Mouse (Mus musculus) mouse trophoblast stem cell (cell line): ENCODE data around the gene Apopt1.

ENCODE experiments used
- in situ Hi-C, 2 experiments: fragments of 300-500 bp; cut with MseI, MboI; formaldehyde crosslinking; loops; 2 replicates in 1 of 2; 3 replicates in 1 of 2; pipeline ENCODE4 v1.15.1; 2025

Gene Apopt1

DNA sequence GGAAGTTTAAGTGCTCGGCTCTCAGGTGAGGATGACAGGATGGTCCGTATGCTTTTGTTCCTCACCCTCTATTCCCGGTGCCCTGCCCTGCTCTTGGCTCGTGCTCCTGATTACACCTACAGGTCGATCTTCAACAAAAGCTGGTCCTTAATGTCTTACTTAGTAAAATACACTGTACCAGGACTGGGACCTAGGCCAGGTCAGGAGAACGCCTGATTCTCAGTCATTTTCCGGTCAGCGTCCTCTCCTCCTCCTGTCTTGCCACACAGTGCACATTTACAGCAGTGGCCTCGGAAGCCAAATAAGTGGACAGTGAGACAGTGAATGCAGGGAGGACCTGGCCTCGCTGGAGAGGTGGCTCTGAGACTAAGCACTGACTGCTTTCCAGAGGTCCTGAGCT lies 57.6 kb downstream of the Apopt1 start:
- in situ Hi-C loops, result no loop called here

GRCm38 (mm10) chr12:111774156-111774555 lies 61.1 kb downstream of the Apopt1 start:
- in situ Hi-C loops, result no loop called here

- in situ Hi-C loops, result no loop called here
These were observed 61.8 kb downstream of the Apopt1 start for GRCm38 (mm10) chr12:111774845-111775244.

DNA sequence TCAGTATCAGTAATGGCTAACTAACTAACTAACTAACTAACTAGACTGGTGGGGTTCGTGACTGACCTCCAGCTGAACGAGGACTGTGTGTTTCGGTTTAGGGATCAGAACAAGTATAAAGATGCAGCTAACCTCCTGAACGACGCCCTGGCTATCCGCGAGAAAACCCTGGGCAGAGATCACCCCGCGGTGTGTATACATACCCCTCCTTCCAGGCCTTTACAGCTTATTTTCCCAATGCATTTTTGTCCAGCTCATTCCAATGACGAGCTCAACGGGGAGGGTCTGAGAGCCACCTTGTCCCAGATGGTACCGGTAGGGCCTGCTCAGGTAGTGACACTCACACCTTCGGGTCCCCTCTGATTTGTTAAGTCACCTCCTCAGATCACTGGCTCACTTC lies 64.9 kb downstream of the Apopt1 start:
- in situ Hi-C loops, result no loop called here

DNA sequence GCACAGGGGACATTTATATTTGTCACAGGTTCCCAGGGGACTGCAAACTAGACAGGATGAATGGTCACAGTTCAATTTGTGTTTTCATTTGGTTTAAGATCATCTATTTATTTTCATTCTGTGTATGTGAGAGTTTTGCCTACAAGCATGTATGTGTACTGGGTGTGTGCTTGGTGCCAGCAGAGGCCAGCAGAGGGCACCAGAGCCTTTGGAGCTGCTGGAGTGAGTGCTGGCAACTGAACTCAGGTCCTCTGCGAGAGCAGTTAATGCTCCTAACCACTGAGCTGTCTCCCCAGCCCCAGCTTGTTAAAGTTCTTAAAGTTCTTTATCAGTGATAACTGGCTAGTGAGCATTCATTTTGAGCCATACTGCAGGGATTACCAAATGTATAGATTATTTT lies 66.5 kb downstream of the Apopt1 start:
- in situ Hi-C loops, result no loop called here

GRCm38 (mm10) chr12:111785174-111785573 lies 72.1 kb downstream of the Apopt1 start:
- in situ Hi-C loops, result no loop called here

- in situ Hi-C loops, result no loop called here
These were observed 74.0 kb downstream of the Apopt1 start for GRCm38 (mm10) chr12:111787015-111787414.

GRCm38 (mm10) chr12:111790090-111790489 lies 77.0 kb downstream of the Apopt1 start:
- in situ Hi-C loops, result no loop called here

GRCm38 (mm10) chr12:111790631-111791030 lies 77.6 kb downstream of the Apopt1 start:
- in situ Hi-C loops, result no loop called here

GRCm38 (mm10) chr12:111791474-111792104 lies 78.5 kb downstream of the Apopt1 start:
- in situ Hi-C loops, result no loop called here

DNA sequence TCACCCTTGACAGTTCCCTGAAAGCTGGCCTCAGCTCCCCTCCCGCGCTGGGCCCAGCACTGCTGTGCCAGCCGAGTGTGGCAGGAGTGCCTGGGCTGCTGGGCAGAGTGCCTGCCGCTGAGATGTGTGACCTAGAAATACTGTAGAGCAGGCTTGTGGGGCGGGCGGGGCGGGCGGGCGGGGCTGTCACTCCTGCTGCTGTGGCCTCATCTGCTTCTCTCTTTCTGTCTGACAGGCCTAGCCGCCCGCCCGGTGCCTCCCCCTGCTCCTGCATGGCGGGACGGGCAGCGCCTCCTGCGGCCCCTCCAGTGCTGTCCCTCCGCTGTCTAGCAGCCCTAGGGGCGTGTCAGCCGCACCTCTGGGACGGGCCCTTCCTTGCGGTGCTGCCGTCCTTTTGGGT lies 81.0 kb downstream of the Apopt1 start:
- in situ Hi-C loops, result no loop called here

GRCm38 (mm10) chr12:111794526-111795179 lies 81.6 kb downstream of the Apopt1 start:
- in situ Hi-C loops, result no loop called here

DNA sequence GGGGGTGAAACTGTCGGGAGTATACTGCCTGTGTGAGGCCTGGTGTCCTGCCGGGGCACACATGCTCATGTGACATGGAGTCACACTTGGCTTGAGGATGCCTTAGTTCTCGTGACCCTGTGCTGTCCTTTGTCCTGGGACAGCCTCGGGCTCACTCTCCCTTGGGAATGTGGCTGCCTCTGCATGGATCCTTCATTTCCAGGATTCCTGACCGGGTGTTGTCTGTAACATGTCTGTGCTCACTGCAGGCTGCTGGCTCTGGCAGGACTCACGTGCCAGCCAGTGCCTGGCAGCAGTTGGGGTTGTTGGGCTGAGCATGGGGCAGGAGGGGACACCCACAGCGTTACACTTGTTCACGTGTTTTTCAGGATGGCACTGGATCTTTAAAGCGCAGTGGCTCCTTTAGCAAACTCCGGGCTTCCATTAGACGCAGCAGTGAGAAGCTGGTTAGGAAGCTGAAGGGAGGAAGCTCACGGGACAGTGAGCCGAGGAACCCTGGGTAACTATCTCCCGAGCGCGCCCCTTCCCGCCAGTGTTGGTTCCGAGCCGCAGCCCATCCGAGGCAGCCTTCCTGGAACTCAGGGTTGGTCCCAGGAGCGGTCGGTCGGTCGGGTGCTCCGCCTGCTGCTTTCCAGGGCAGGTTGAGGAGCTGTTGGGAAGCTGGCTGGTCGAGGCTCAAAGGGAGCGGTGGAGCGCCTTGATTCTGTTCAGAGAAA lies 82.3 kb downstream of the Apopt1 start:
- in situ Hi-C loops, result no loop called here

DNA sequence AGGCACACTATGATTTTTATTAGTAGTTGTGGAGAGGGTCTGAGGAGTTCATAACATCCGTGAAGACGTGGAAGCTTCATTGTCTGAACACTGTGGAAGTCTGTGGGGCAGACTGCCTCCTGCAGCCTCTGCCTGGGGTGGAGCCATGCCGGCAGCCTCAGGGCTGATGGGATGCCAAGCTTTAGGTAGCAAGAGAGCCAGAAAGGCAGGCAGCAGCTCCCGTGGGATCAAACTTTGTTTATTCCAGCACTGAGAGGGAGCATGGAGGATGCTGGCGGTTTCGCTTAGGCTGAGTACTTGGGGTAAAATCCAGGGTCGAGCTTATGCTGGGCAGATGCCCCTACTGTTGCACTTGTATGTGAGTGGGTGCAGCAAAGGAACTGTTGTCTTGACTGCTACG lies 84.2 kb downstream of the Apopt1 start:
- in situ Hi-C loops, result no loop called here

DNA sequence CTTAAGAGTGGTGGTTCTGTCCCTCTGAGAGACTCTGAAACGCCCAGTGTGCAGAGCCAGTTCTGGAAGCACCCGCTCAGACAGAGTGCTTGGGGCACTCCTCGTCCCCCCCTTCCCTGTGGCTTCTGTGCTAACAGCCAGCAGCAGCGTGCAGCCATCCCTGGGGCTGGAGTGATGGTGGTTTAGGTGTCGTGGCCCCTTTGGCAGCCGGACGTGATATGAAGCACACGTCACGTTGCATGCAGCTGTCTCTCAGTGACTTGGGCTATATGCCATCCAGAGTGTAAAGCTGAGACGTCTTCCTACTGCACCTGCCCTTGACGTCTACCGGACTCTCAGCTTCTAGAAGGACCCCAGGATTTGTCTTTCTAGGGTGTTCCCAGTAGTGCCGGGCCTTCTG lies 85.4 kb downstream of the Apopt1 start:
- in situ Hi-C loops, result no loop called here

DNA sequence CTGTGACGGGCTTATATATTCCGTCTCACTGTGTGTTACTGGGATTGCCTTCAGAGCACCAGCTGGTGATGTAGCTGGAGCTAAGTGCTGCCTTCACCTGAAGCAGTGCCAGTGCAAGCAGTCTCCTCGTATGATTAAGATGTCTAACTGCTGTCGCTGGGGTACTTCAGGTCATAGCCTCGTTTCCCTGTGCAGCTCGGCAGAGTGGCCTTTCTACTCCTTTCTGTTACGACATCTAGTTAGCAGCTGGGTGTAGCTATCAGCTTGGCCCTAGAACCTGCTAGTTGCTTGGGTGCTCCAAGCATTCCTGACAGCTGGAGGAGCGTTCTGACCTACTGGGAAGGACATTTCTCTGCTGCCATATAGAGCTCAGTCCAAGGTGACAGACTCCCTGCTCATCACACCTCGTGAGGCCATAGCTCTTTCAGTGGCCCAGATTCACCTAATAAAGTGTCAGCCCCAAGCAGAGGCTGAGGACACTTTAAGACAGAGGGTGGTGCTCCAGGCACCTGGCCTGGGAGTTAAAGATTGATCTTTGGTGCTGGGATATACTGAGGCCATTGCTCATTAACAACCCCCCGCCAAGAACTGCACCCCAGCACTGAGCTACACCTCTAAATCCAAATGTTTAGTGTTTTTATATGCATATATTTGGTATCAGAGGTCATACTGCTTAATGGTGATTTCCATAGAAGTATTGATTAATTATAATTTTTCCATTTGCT lies 87.6 kb downstream of the Apopt1 start:
- in situ Hi-C loops, result no loop called here

DNA sequence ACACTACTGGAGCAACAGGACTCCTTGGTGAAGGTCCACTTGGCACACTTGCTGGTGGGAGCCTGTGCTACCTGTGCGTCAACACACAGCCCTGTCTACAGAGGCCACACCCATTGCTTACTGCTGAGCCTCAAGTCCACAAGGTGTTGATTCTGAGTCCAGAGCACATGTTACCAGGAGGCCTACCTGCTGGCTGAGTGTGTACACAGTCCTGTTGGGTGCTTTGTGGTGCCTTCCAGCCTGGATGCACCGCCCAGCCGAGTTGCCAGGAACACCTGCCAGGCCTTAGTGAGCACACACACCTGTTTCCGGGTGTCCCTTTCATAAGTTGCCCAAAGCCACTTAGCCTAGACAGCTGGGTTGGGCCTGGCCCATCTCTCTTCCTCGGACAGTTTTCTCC lies 90.5 kb downstream of the Apopt1 start:
- in situ Hi-C loops, result no loop called here
